Mouse (Mus musculus): Measurements from ENCODE around the gene Phactr3. TPM values are rescaled to one million over a fixed set of nuclear protein-coding genes. Genes with fewer than 3 reads are reported as not detected.

Phactr3 gene
- total RNA-seq, 2 experiments from 2014 or later, result 163 to 164 TPM

GRCm38 (mm10) chr2:178175286-178175931 lies 56.6 kb downstream of the Phactr3 start:
- peak in 1 of 2 experiments; percentile 52 for DNase-seq (ENCODE audit: low spot score in 2 of 2)
- intact Hi-C loops (cut with DNase I), result no loop called here

GRCm38 (mm10) chr2:178184251-178184650 lies 65.5 kb downstream of the Phactr3 start:
- intact Hi-C loops (cut with DNase I), result no loop called here
- DNase-seq (ENCODE audit: low spot score in 2 of 2), result no peak

DNA sequence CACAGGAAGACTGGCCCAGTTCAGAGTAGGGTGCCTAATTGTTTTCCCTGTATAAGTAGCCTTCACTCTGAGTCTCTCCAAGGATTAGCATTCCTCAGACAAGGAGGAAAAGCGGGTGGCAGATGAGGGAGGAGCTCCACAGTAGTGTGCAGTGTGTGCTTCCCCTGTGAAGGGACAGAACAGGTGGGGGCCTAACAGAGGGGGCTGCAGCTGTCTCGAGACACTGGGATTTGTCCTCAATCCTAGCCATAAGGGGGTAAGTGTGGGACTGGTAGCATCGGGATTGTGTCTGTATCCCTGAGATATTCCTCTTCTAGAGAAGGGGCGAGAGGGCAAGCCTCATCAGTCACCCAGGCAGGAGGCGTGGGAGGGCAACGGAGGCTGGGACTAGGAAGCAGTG lies 66.1 kb downstream of the Phactr3 start:
- no peak for DNase-seq (ENCODE audit: low spot score in 2 of 2)
- intact Hi-C loops (cut with DNase I), result no loop called here

- no peak for DNase-seq (ENCODE audit: low spot score in 2 of 2)
- intact Hi-C loops (cut with DNase I), result no loop called here
Observed at GRCm38 (mm10) chr2:178188988-178189387, 70.2 kb downstream of the Phactr3 start.

- DNase-seq (ENCODE audit: low spot score in 2 of 2), result no peak
- intact Hi-C loops (cut with DNase I), result loop anchor here (1.0 to 5.0 kb wide), 2 partner anchors 36 to 49 kb away; no protein-coding TSS in a partner anchor
Observed at GRCm38 (mm10) chr2:178192881-178193280, 74.1 kb downstream of the Phactr3 start.

DNA sequence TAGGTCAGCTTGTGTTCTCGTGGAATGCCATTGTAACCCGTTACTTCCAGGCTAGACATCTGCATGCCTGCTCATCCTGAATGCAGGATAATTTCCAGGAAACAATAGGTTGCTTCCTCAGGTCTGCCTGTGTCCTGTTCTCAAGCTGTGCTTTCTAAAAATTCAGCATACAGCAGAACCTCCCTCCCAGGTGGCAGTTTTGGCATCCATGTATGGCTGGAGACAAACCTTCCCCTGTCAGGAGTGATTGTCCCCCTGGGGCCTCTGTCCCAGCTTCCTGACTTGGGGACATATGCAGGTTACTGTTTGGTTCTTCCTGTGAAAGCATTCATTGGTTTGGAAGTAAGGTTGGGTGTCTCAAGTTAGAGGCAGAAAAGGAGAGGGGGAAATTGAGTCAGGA lies 74.7 kb downstream of the Phactr3 start:
- no peak for DNase-seq (ENCODE audit: low spot score in 2 of 2)
- intact Hi-C loops (cut with DNase I), result loop anchor here (5.0 kb wide), 1 partner anchor 36 kb away; no protein-coding TSS in a partner anchor

DNA sequence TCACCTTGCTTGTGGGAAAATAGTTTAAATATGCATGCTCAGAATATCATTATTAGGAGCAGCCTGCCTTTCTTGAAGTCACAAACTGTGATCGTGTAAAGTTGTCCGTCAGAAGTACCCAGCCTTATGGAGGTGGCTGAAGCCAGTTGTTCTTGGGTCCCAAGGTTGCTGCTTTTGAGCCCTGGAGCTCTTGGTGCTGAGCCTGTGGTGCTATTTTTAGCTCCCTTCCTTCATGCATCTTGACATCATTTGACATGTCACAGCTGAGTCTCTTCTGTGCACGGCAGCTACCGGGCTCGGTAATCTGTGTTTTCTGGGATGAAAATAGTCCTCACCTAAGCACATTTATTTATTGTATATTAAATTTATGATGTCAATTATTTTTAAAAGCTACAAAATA lies 76.1 kb downstream of the Phactr3 start:
- no peak for DNase-seq (ENCODE audit: low spot score in 2 of 2)
- intact Hi-C loops (cut with DNase I), result loop anchor here (5.0 kb wide), 1 partner anchor 38 kb away; no protein-coding TSS in a partner anchor

GRCm38 (mm10) chr2:178196038-178196437 lies 77.3 kb downstream of the Phactr3 start:
- intact Hi-C loops (cut with DNase I), result no loop called here
- DNase-seq (ENCODE audit: low spot score in 2 of 2), result no peak

DNA sequence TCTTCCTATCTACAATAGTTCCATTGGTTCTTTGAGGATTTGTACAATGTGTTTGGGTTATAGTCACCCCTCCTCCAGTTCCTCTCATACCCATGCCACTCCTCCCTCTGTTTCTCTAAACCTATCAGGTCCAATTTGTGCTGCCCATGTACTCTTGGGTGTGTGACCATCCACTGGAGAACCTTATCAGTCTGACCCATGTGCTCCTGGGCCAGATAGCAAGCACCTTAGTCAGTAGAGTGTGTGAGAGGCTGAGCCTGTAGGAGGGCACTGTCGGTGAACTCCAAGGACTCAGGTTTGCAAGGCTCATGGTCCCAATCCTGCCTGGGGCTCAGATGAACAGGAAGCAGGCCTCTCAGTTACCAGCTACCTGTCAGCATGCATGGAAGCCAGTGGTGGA lies 78.8 kb downstream of the Phactr3 start:
- DNase-seq (ENCODE audit: low spot score in 2 of 2), result no peak
- intact Hi-C loops (cut with DNase I), result no loop called here

- intact Hi-C loops (cut with DNase I), result loop anchor here (5.0 kb wide), 1 partner anchor 62 kb away; no protein-coding TSS in a partner anchor
Observed at GRCm38 (mm10) chr2:178204455-178204854, 85.7 kb downstream of the Phactr3 start.

GRCm38 (mm10) chr2:178208186-178208600 lies 89.4 kb downstream of the Phactr3 start:
- DNase-seq (ENCODE audit: low spot score in 2 of 2), result no peak
- intact Hi-C loops (cut with DNase I), result loop anchor here (5.0 kb wide), 1 partner anchor 54 kb away; no protein-coding TSS in a partner anchor

More at GRCm38 (mm10) chr2:178204455-178204854, 85.7 kb downstream of the Phactr3 start:
- peak; percentile 61 to 76 for DNase-seq (ENCODE audit: low spot score in 2 of 2)

DNA sequence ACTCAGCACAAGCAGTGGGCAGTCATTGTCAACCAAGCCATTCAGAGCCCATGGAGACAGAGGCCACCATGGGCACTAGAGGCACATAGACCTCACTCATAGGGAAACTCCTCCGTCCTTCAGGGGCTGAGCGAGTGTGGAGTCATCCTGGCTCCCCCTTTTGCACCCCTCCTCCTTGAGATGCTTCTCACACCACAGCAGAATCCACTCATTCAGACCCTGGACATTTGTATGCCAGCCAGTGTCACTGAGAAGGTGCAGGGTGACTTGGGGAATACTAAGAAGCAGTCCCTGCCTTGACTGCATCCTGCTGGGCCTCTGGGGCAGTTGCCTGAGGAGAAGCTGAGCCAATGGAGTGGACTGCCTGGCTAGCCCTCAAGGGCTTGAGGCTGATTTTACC lies 95.1 kb downstream of the Phactr3 start:
- intact Hi-C loops (cut with DNase I), result no loop called here
- no peak for DNase-seq (ENCODE audit: low spot score in 2 of 2)

DNA sequence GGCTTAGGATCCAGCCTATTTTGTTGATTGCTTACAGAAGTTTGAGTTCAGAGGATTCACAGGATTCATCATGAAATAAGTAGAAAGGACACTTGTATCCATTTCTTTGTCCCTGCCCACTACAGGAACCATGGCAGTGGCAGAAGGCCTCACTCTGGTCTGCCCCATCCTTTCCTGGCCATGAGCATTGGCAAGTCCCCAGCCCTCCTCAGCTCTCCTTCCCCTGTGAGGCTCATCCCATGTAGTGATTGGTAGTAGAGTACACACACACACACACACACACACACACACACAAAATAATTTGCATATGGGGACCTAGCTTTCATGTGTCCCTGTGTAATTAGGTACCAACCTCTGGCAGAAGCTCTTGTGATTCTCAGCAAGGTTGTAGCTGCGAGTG lies 95.8 kb downstream of the Phactr3 start:
- intact Hi-C loops (cut with DNase I), result no loop called here
- no peak for DNase-seq (ENCODE audit: low spot score in 2 of 2)

DNA sequence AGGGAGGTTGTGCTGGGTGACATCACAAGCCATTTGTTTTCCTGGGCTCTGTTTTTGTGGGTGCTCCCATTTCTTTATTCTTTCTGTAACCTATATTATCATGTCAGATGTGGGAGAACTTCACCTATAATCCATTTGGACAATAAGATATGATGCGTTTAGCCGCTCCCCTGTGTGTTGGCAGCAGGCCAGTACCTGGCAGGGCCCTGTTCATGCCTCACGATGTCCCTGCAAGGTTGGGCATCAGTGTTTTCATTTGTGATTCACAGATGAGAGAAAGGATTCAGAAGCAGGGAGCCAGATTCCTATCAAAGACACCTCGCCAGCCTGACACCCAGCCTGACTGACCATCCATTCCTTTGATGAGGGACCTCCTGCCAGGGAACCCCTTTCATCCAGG lies 99.7 kb downstream of the Phactr3 start:
- DNase-seq (ENCODE audit: low spot score in 2 of 2), result no peak
- intact Hi-C loops (cut with DNase I), result no loop called here

DNA sequence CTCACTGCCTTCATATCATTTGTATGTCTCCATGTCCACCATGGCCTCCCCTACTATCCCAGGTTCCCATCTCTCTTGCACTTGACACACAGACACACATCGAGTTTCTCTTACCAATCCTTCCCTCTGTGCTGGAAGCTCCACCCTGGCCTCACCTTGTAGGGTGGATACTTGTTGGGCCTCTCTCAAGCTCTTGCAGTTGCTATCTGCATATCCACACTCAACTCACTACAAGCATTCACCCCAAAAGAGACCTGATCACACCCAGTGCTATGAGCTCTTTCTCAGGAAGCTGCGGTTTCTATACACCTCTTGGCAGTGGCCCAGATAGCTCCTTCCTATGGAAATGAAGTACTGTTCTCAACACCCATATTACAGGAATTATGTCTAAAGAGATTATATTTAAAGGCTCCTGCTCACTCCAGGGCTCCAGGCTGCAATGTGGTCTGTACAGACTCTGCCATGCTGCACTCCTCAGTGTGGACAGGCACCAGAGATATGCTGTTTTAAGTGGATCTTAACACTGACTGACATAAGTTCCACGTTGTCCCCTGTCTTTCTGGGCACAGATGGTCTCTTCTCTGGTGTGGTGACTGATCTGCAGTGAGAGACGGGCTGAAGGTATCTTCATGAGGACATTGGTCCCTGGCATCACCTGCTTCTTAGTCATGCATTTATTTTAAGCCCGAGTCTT lies 100.8 kb downstream of the Phactr3 start:
- intact Hi-C loops (cut with DNase I), result no loop called here
- no peak for DNase-seq (ENCODE audit: low spot score in 2 of 2)

- peak in 1 of 2 experiments; percentile 63 for DNase-seq (ENCODE audit: low spot score in 2 of 2)
- intact Hi-C loops (cut with DNase I), result no loop called here
Observed at GRCm38 (mm10) chr2:178220148-178220717, 101.5 kb downstream of the Phactr3 start.

DNA sequence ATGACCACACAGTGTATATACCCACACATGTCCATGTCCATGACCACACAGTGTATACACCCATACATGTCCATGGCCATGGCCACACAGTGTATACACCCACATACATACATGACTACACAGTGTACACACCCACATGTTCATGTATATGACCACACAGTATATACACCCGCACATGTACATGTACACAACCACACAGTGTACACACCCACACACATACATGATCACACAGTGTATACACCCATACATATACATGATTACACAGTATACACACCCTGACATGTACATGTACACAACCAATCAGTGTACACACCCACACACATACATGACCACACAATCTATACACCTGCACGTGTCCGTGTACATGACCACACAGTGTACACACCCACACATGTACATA lies 102.2 kb downstream of the Phactr3 start:
- DNase-seq (ENCODE audit: low spot score in 2 of 2), result no peak
- intact Hi-C loops (cut with DNase I), result no loop called here

DNA sequence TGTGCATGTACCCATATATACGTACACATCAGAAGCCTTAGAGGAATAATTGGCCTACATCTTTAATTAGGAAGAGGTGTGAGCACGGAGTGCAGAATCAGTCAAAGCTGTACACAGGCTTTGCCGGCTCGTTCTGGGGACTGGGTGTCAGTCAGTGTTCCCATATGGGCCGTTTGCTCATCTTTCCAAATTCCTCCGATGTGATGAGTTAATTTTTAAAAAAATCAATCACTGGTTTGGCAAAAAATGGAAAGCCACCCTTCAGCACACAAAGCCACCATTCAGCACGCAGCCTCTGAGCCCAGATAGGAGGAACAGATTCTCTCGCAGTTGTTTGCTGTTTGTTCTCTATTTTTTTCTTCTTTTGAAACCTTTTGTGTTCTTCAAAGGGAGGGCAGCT lies 110.5 kb downstream of the Phactr3 start:
- intact Hi-C loops (cut with DNase I), result no loop called here
- DNase-seq (ENCODE audit: low spot score in 2 of 2), result no peak

GRCm38 (mm10) chr2:178233487-178233886 lies 114.7 kb downstream of the Phactr3 start:
- DNase-seq (ENCODE audit: low spot score in 2 of 2), result no peak
- intact Hi-C loops (cut with DNase I), result no loop called here

- intact Hi-C loops (cut with DNase I), result no loop called here
- no peak for DNase-seq (ENCODE audit: low spot score in 2 of 2)
Observed at GRCm38 (mm10) chr2:178237056-178237455, 118.3 kb downstream of the Phactr3 start.

DNA sequence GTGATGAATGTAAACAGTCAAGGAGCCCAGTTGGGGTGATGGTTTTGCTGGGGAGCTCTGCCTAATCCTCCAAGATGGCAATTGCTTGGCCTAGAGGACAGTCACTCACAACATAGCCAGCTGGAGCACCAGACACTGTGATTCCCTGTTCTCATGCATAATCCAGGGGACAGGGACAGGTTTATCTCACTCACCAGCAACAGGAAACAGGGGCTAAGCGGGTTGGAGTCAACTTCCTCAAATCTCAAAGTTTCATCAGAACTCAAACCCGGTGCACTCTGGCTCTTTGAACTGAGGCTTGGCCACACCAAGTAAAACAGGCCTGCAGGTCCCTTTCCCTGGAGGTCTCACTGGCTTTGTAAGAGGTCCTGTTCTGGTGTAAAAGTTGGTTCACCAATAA lies 119.7 kb downstream of the Phactr3 start:
- intact Hi-C loops (cut with DNase I), result no loop called here
- no peak for DNase-seq (ENCODE audit: low spot score in 2 of 2)
